Mouse (Mus musculus) midbrain, embryonic 15.5 days (tissue): ENCODE results near the gene Aip. TPM values are rescaled to one million over a fixed set of nuclear protein-coding genes. Genes with fewer than 3 reads are reported as not detected.
"Not testable (repeated sequence)": the region's sequence is repeated elsewhere in the genome, so short reads cannot be mapped to it uniquely, and the experiment has no call there.

Experiments
- ATAC-seq: fragments of 200-750 bp; cut with Nextera tagmentation; replicated peaks from 2 replicates; pipeline ENCODE4 v1.8.0; 2017; ENCODE audit warnings: moderate TSS enrichment
- H3K27ac ChIP-seq: fragments of 300-500 bp; sonication (generic); 2 replicates; pipeline ENCODE4 v1.5.1; 2015; ENCODE audit warnings: mild to moderate bottlenecking, inconsistent platforms
- H3K27me3 ChIP-seq: fragments of 300-500 bp; sonication (generic); replicated peaks from 2 replicates; pipeline ENCODE4 v1.6.1; 2015; ENCODE audit warnings: inconsistent platforms
- H3K36me3 ChIP-seq: fragments of 300-500 bp; sonication (generic); replicated peaks from 2 replicates; pipeline ENCODE4 v1.6.1; 2015; ENCODE audit warnings: inconsistent platforms
- H3K4me1 ChIP-seq: fragments of 300-500 bp; sonication (generic); 2 replicates; pipeline ENCODE4 v1.6.1; 2015; ENCODE audit warnings: inconsistent platforms
- H3K4me2 ChIP-seq: fragments of 300-500 bp; sonication (generic); 2 replicates; pipeline ENCODE4 v1.6.1; 2015; ENCODE audit warnings: inconsistent platforms, mild to moderate bottlenecking, moderate library complexity
- H3K4me3 ChIP-seq: fragments of 300-500 bp; sonication (generic); 2 replicates; pipeline ENCODE4 v1.5.1; 2015; ENCODE audit warnings: mild to moderate bottlenecking, inconsistent platforms
- H3K9ac ChIP-seq: fragments of 300-500 bp; sonication (generic); 2 replicates; pipeline ENCODE4 v1.6.1; 2015; ENCODE audit warnings: mild to moderate bottlenecking, inconsistent platforms
- H3K9me3 ChIP-seq: fragments of 300-500 bp; sonication (generic); 2 replicates; pipeline ENCODE4 v1.6.1; 2016; ENCODE audit warnings: inconsistent platforms
- WGBS: fragments of 180-500 bp; shearing (Covaris S2); methylation state at CpG from one replicate; pipeline ENCODE4 v1.1.7; 2015; ENCODE audit warnings: mixed read lengths; 5-methylcytosine and 5-hydroxymethylcytosine counted together
- polyA plus RNA-seq: library from polyadenylated mRNA; unstranded; fragments of >200 nt; fragmentation: Nextera tagmentation; extraction: Ambion mirVana; gene quantifications from 2 replicates; pipeline ENCODE4 v1.2.1, GENCODE M21; 2015

The Aip gene
- polyA plus RNA-seq, 1 experiment from 2014 or later, result 101 TPM

- H3K9ac ChIP-seq, result no peak overlapping the region
- H3K4me1 ChIP-seq, result peaks cover 24% of the 10 kb centered on the region
- H3K9me3 ChIP-seq, result no peaks in the 10 kb centered on the region
- ATAC-seq, result no peak
- H3K27me3 ChIP-seq, result no peaks in the 10 kb centered on the region
- no peak overlapping the region for H3K4me3 ChIP-seq
- peaks cover 17% of the 10 kb centered on the region; the same call in 1 of the 2 replicates for H3K36me3 ChIP-seq
- H3K4me2 ChIP-seq, result no peak overlapping the region
- 94% methylated on average over 7 of the region's 7 CpGs for WGBS
- no peak overlapping the region for H3K27ac ChIP-seq
Measured at GRCm38 (mm10) chr19:4129462-4129861, 3.8 kb upstream of the Aip start.

GRCm38 (mm10) chr19:4126759-4127495 is 1.3 kb upstream of the Aip start:
- WGBS, result 75% methylated on average over 7 of the region's 7 CpGs
- ATAC-seq, result no peak
- Histone ChIP-seq H3K27ac (peak overlapping the region; percentile 78; the same call in 1 of the 2 replicates), H3K9ac (peak overlapping the region; percentile 75), H3K4me1 (peaks cover 26% of the 10 kb centered on the region), H3K4me3 (peak overlapping the region; percentile 74), H3K9me3 (no peaks in the 10 kb centered on the region), H3K36me3 (peaks cover 7% of the 10 kb centered on the region; the same call in 1 of the 2 replicates), H3K27me3 (no peaks in the 10 kb centered on the region), H3K4me2 (peak overlapping the region; percentile 70)

GRCm38 (mm10) chr19:4125268-4125667 is 390 bp downstream of the Aip start:
- H3K4me3 ChIP-seq, result peak overlapping the region; percentile 74
- H3K9ac ChIP-seq, result peak overlapping the region; percentile 75
- H3K27ac ChIP-seq, result peak overlapping the region; percentile 78
- peaks cover 31% of the 10 kb centered on the region for H3K4me1 ChIP-seq
- not testable (repeated sequence) for H3K36me3 ChIP-seq, H3K9me3 ChIP-seq, H3K27me3 ChIP-seq
- peak; percentile 37 for ATAC-seq
- H3K4me2 ChIP-seq, result peak overlapping the region; percentile 70
- 7% methylated on average over 4 of the region's 4 CpGs for WGBS

GRCm38 (mm10) chr19:4124432-4124831 is 1.2 kb downstream of the Aip start:
- Histone ChIP-seq H3K4me1 (peaks cover 36% of the 10 kb centered on the region), H3K27me3 (no peaks in the 10 kb centered on the region), H3K36me3 (no peaks in the 10 kb centered on the region; the same call in 1 of the 2 replicates), H3K9me3 (no peaks in the 10 kb centered on the region), H3K27ac (no peak overlapping the region), H3K4me2 (no peak overlapping the region), H3K9ac (no peak overlapping the region), H3K4me3 (no peak overlapping the region)
- ATAC-seq, result no peak
- 88% methylated on average over 4 of the region's 4 CpGs for WGBS

- H3K27me3 ChIP-seq, result no peaks in the 10 kb centered on the region
- H3K36me3 ChIP-seq, result 0 out of 2 replicates have a peak, but pooled peaks cover 2% of the 10 kb centered on the region
- H3K9me3 ChIP-seq, result no peaks in the 10 kb centered on the region
- H3K9ac ChIP-seq, result no peak overlapping the region
- H3K4me3 ChIP-seq, result no peak overlapping the region
- no peak overlapping the region for H3K27ac ChIP-seq
- no peak for ATAC-seq
- WGBS, result 89% methylated on average over 7 of the region's 7 CpGs
- no peak overlapping the region for H3K4me2 ChIP-seq
- peaks cover 32% of the 10 kb centered on the region for H3K4me1 ChIP-seq
Measured at GRCm38 (mm10) chr19:4122411-4123370, 3.0 kb downstream of the Aip start.

- Histone ChIP-seq H3K4me1 (peaks cover 24% of the 10 kb centered on the region), H3K27ac (peak overlapping the region; percentile 86; the same call in 1 of the 2 replicates), H3K4me2 (peak overlapping the region; percentile 42), H3K4me3 (peak overlapping the region; percentile 46; the same call in 1 of the 2 replicates)
- WGBS, result 61% methylated on average over 6 of the region's 6 CpGs
- H3K27me3 ChIP-seq, H3K9me3 ChIP-seq, ATAC-seq, H3K36me3 ChIP-seq, H3K9ac ChIP-seq: not testable (repeated sequence)
Measured at GRCm38 (mm10) chr19:4121896-4122295, 3.8 kb downstream of the Aip start.

- H3K4me1 ChIP-seq, result peaks cover 18% of the 10 kb centered on the region
- H3K9me3 ChIP-seq, result no peaks in the 10 kb centered on the region
- H3K27me3 ChIP-seq, result no peaks in the 10 kb centered on the region
- H3K27ac ChIP-seq, result peak overlapping the region; percentile 86
- peak overlapping the region; percentile 42 for H3K4me2 ChIP-seq
- WGBS, result 3% methylated on average over 38 of the region's 38 CpGs
- peak; percentile 91 for ATAC-seq
- H3K36me3 ChIP-seq, result 0 out of 2 replicates have a peak, but pooled peaks cover 5% of the 10 kb centered on the region
- H3K9ac ChIP-seq, result peak overlapping the region; percentile 49; the same call in 1 of the 2 replicates
- H3K4me3 ChIP-seq, result peak overlapping the region; percentile 46
Measured at GRCm38 (mm10) chr19:4121097-4121805, 4.4 kb downstream of the Aip start.

GRCm38 (mm10) chr19:4120496-4120895 is 5.2 kb downstream of the Aip start:
- Histone ChIP-seq H3K27me3 (no peaks in the 10 kb centered on the region), H3K4me2 (peak overlapping the region; percentile 42), H3K36me3 (peaks cover 10% of the 10 kb centered on the region), H3K4me1 (peaks cover 17% of the 10 kb centered on the region), H3K9me3 (no peaks in the 10 kb centered on the region), H3K9ac (0 out of 2 replicates have a peak overlapping the region, but pooled peaks have one; percentile 1), H3K27ac (peak overlapping the region; percentile 22; the same call in 1 of the 2 replicates), H3K4me3 (peak overlapping the region; percentile 46)
- peak; percentile 7 for ATAC-seq
- 97% methylated on average over 2 of the region's 2 CpGs for WGBS

GRCm38 (mm10) chr19:4119716-4120487 is 5.8 kb downstream of the Aip start:
- ATAC-seq, result no peak
- no peaks in the 10 kb centered on the region for H3K27me3 ChIP-seq
- H3K9me3 ChIP-seq, result no peaks in the 10 kb centered on the region
- WGBS, result 87% methylated on average over 6 of the region's 6 CpGs
- no peak overlapping the region for H3K9ac ChIP-seq
- peaks cover 14% of the 10 kb centered on the region for H3K4me1 ChIP-seq
- peak overlapping the region; percentile 42; the same call in 1 of the 2 replicates for H3K4me2 ChIP-seq
- H3K36me3 ChIP-seq, result peaks cover 16% of the 10 kb centered on the region
- no peak overlapping the region for H3K27ac ChIP-seq
- no peak overlapping the region for H3K4me3 ChIP-seq

GRCm38 (mm10) chr19:4118350-4118749 is 7.3 kb downstream of the Aip start:
- H3K9ac ChIP-seq, result no peak overlapping the region
- no peaks in the 10 kb centered on the region for H3K27me3 ChIP-seq
- H3K4me3 ChIP-seq, result no peak overlapping the region
- ATAC-seq, result no peak
- peaks cover 31% of the 10 kb centered on the region for H3K36me3 ChIP-seq
- 98% methylated on average over 2 of the region's 2 CpGs for WGBS
- no peaks in the 10 kb centered on the region for H3K9me3 ChIP-seq
- H3K27ac ChIP-seq, result no peak overlapping the region
- H3K4me1 ChIP-seq, result peaks cover 10% of the 10 kb centered on the region
- H3K4me2 ChIP-seq, result no peak overlapping the region

GRCm38 (mm10) chr19:4117006-4117405 is 8.7 kb downstream of the Aip start:
- peaks cover 42% of the 10 kb centered on the region for H3K36me3 ChIP-seq

More at GRCm38 (mm10) chr19:4117006-4117405, 8.7 kb downstream of the Aip start:
- Histone ChIP-seq H3K4me3 (no peak overlapping the region), H3K27me3 (no peaks in the 10 kb centered on the region), H3K4me2 (no peak overlapping the region), H3K27ac (no peak overlapping the region), H3K9me3 (no peaks in the 10 kb centered on the region), H3K9ac (no peak overlapping the region), H3K4me1 (peaks cover 10% of the 10 kb centered on the region)
- ATAC-seq, result no peak
- 93% methylated on average over 7 of the region's 7 CpGs for WGBS
